ENCODE assay signal across 8 mouse cellular contexts in genomic region chr16:84835441-84835822, GRCm38 (mm10). TPM values are rescaled to one million over a fixed set of nuclear protein-coding genes. Genes with fewer than 3 reads are reported as not detected.
DNase-seq lines count a peak whose midpoint lies in the region; TF ChIP-seq lines count a peak whose summit lies in the region.

TSS of gene Atp5j (minus strand) at chr16:84835625.

- DNase-seq in adrenal gland, adult 2 months = peak; percentile 92
- DNase-seq in embryo, embryonic 10.5 days (ENCODE audit: low spot score) = peak; percentile 83
- peak; percentile 90 for DNase-seq in gastrocnemius, postnatal 14 days
- peak; percentile 82 for DNase-seq in induced T-regulatory cell, adult 2 months (ENCODE audit: low read depth)
- DNase-seq in left cerebral cortex, adult 2 months (ENCODE audit: extremely low spot score in 1 of 2, low spot score in 2 of 2) = peak; percentile 81 to 87
- peak; percentile 87 to 92 for DNase-seq in lung, postnatal 4 days
- peak; percentile 91 for DNase-seq in right cerebral cortex, postnatal 10 days (ENCODE audit: low spot score in 2 of 2)
- DNase-seq in B cell, adult 2 months = no peak

- TF ChIP-seq CTCF in left cerebral cortex, adult 2 months (IDR thresholded peaks at IDR 0.05) = no peak

- intact Hi-C loops in gastrocnemius, postnatal 14 days (cut with DNase I; ENCODE audit: low total_unique reads) = no loop called here
- intact Hi-C loops in left cerebral cortex, adult 2 months (cut with DNase I) = loop anchor here (1.0 to 10.0 kb wide), 2 partner anchors 100 to 339 kb away; partner anchors contain the start of genes App and Mrpl39

- peak within 1 kb of the TSS; percentile 100 for H3K27ac ChIP-seq in left cerebral cortex, adult 2 months

- H3K4me3 ChIP-seq in left cerebral cortex, adult 2 months = peak within 1 kb of the TSS; percentile 100

RNA-seq across cellular contexts. Expression of gene Atp5j, which starts in this region (rescaled TPM):
- total RNA-seq in adrenal gland, adult 2 months (2021) = 100 to 1,000 TPM; 451 to 484 TPM
- polyA plus RNA-seq in adrenal gland, adult 2 months (2012; rRNA removed) = 192 and 291 TPM in 2 replicates
- 1,000 to 10,000 TPM; 1,010 to 1,148 TPM for total RNA-seq in gastrocnemius, postnatal 14 days (2021)
- total RNA-seq in left cerebral cortex, adult 2 months (2021) = 100 to 1,000 TPM; 354 to 363 TPM

Comparison
In these comparisons a context has a peak if more than half of its experiments do, and no peak if none do; other contexts are left out.
1. DNase-seq: peak in adrenal gland, adult 2 months (single experiment), embryo, embryonic 10.5 days (single experiment), gastrocnemius, postnatal 14 days (single experiment), induced T-regulatory cell, adult 2 months (single experiment), left cerebral cortex, adult 2 months (2 of 2), lung, postnatal 4 days (2 of 2) and right cerebral cortex, postnatal 10 days (2 of 2); none in B cell, adult 2 months (0 of 2).